Mouse (Mus musculus): ENCODE results near the gene Fam207a. TPM values are rescaled to one million over a fixed set of nuclear protein-coding genes. Genes with fewer than 3 reads are reported as not detected.

Gene Fam207a
- total and polyA plus RNA-seq, 3 experiments = 8.2 to 10.4 (median 10.3) TPM

GRCm38 (mm10) chr10:77440841-77441755 is 74.5 kb downstream of the Fam207a start:
- Histone ChIP-seq H3K9ac (ENCODE audit: low read depth, low read length) (no peak overlapping the region; the same call in 1 of the 2 replicates), H3K4me1 (ENCODE audit: control insufficient read depth, insufficient read depth, low read length) (peaks cover 6% of the 10 kb centered on the region), H3K4me3 (no peak overlapping the region), H3K27ac (peak overlapping the region; percentile 84), H3K36me3 (ENCODE audit: control insufficient read depth, insufficient read depth, low read length) (no peaks in the 10 kb centered on the region; the same call in 1 of the 2 replicates), H3K79me2 (replicated peaks; ENCODE audit: control insufficient read depth, insufficient read depth, low read length) (no peaks in the 10 kb centered on the region), H3K27me3 (ENCODE audit: control insufficient read depth, insufficient read depth, low read length) (no peaks in the 10 kb centered on the region)
- intact Hi-C loops (cut with DNase I) = loop anchor here (2.0 kb wide), 1 partner anchor 68 kb away; no protein-coding TSS in a partner anchor
- WGBS = 29% methylated on average over 19 of the region's 19 CpGs
- TF ChIP-seq CTCF (IDR thresholded peaks at IDR 0.05) (peak; percentile 31), EP300 (IDR thresholded peaks at IDR 0.05; ENCODE audit: insufficient read depth, low read depth, low read length) (peak; percentile 100), POLR2A (IDR thresholded peaks at IDR 0.05; ENCODE audit: insufficient read depth, low read depth, low read length) (peak; percentile 21; the same call in 1 of the 2 replicates)
- peak; percentile 76 to 83 for DNase-seq

- intact Hi-C loops (cut with DNase I) = loop anchor here (2.0 kb wide), 1 partner anchor 69 kb away; no protein-coding TSS in a partner anchor
- H3K36me3 ChIP-seq (ENCODE audit: control insufficient read depth, insufficient read depth, low read length) = no peaks in the 10 kb centered on the region; the same call in 1 of the 2 replicates
- no peak overlapping the region for H3K4me3 ChIP-seq
- TF ChIP-seq EP300 (IDR thresholded peaks at IDR 0.05; ENCODE audit: insufficient read depth, low read depth, low read length) = no peak
- TF ChIP-seq CTCF (IDR thresholded peaks at IDR 0.05) = no peak
- no peak for TF ChIP-seq POLR2A (IDR thresholded peaks at IDR 0.05; ENCODE audit: insufficient read depth, low read depth, low read length)
- peaks cover 11% of the 10 kb centered on the region for H3K4me1 ChIP-seq (ENCODE audit: control insufficient read depth, insufficient read depth, low read length)
- H3K9ac ChIP-seq (ENCODE audit: low read depth, low read length) = no peak overlapping the region
- WGBS = 44% methylated on average over 6 of the region's 6 CpGs
- no peaks in the 10 kb centered on the region for H3K79me2 ChIP-seq (replicated peaks; ENCODE audit: control insufficient read depth, insufficient read depth, low read length)
- peak overlapping the region; percentile 84 for H3K27ac ChIP-seq
- peak; percentile 30 to 41 for DNase-seq
- no peaks in the 10 kb centered on the region for H3K27me3 ChIP-seq (ENCODE audit: control insufficient read depth, insufficient read depth, low read length)
Measured at GRCm38 (mm10) chr10:77440286-77440685, 75.3 kb downstream of the Fam207a start.

- TF ChIP-seq CTCF (IDR thresholded peaks at IDR 0.05) = no peak
- no peak for TF ChIP-seq EP300 (IDR thresholded peaks at IDR 0.05; ENCODE audit: insufficient read depth, low read depth, low read length)
- no peak for TF ChIP-seq POLR2A (IDR thresholded peaks at IDR 0.05; ENCODE audit: insufficient read depth, low read depth, low read length)
- WGBS = 93% methylated on average over 3 of the region's 3 CpGs
- Histone ChIP-seq H3K4me3 (no peak overlapping the region), H3K27me3 (ENCODE audit: control insufficient read depth, insufficient read depth, low read length) (no peaks in the 10 kb centered on the region), H3K36me3 (ENCODE audit: control insufficient read depth, insufficient read depth, low read length) (no peaks in the 10 kb centered on the region; the same call in 1 of the 2 replicates), H3K4me1 (ENCODE audit: control insufficient read depth, insufficient read depth, low read length) (peaks cover 16% of the 10 kb centered on the region), H3K79me2 (replicated peaks; ENCODE audit: control insufficient read depth, insufficient read depth, low read length) (no peaks in the 10 kb centered on the region), H3K27ac (no peak overlapping the region), H3K9ac (ENCODE audit: low read depth, low read length) (no peak overlapping the region)
- intact Hi-C loops (cut with DNase I) = no loop called here
- DNase-seq = no peak
Measured at GRCm38 (mm10) chr10:77439026-77439425, 76.6 kb downstream of the Fam207a start.

- intact Hi-C loops (cut with DNase I) = no loop called here
- Histone ChIP-seq H3K27ac (no peak overlapping the region), H3K4me1 (ENCODE audit: control insufficient read depth, insufficient read depth, low read length) (peaks cover 23% of the 10 kb centered on the region), H3K79me2 (replicated peaks; ENCODE audit: control insufficient read depth, insufficient read depth, low read length) (no peaks in the 10 kb centered on the region), H3K36me3 (ENCODE audit: control insufficient read depth, insufficient read depth, low read length) (no peaks in the 10 kb centered on the region; the same call in 1 of the 2 replicates), H3K27me3 (ENCODE audit: control insufficient read depth, insufficient read depth, low read length) (no peaks in the 10 kb centered on the region), H3K9ac (ENCODE audit: low read depth, low read length) (no peak overlapping the region), H3K4me3 (no peak overlapping the region)
- TF ChIP-seq CTCF (IDR thresholded peaks at IDR 0.05) (no peak), POLR2A (IDR thresholded peaks at IDR 0.05; ENCODE audit: insufficient read depth, low read depth, low read length) (no peak), EP300 (IDR thresholded peaks at IDR 0.05; ENCODE audit: insufficient read depth, low read depth, low read length) (no peak)
- DNase-seq = no peak
- WGBS = 56% methylated on average over 1 of the region's 1 CpGs
Measured at GRCm38 (mm10) chr10:77438021-77438420, 77.6 kb downstream of the Fam207a start.

Other genes starting within 250 kb of the Fam207a start
- gene Adarb1, start 97.5 kb downstream of the Fam207a start, total RNA-seq (2021) = 10 to 100 TPM; 17.1 to 17.2 TPM
- gene Adarb1, start 97.5 kb downstream of the Fam207a start, polyA plus RNA-seq (2012; rRNA removed) = 11.4 and 17.2 TPM in 2 replicates
- 10 to 100 TPM in 1 of 2 experiments, 1 to 10 TPM in 1; 7.1 to 11.2 TPM for gene Itgb2, start 14.5 kb upstream of the Fam207a start, total RNA-seq (2021)
- gene Itgb2, start 14.5 kb upstream of the Fam207a start, polyA plus RNA-seq (2012; rRNA removed) = 6.0 and 11.6 TPM in 2 replicates
- gene Pttg1ip, start 65.9 kb upstream of the Fam207a start, total RNA-seq (2021) = 100 to 1,000 TPM; 131 to 132 TPM
- gene Pttg1ip, start 65.9 kb upstream of the Fam207a start, polyA plus RNA-seq (2012; rRNA removed) = 119 and 168 TPM in 2 replicates
- 10 to 100 TPM; 66.4 to 67.8 TPM for gene Sumo3, start 90.3 kb upstream of the Fam207a start, total RNA-seq (2021)
- gene Sumo3, start 90.3 kb upstream of the Fam207a start, polyA plus RNA-seq (2012; rRNA removed) = 122 and 167 TPM in 2 replicates
- 10 to 100 TPM; 15.5 to 15.8 TPM for gene Gm49325, start 90.4 kb upstream of the Fam207a start, total RNA-seq (2021)
- not detected in 2 replicates for gene Gm49325, start 90.4 kb upstream of the Fam207a start, polyA plus RNA-seq (2012; rRNA removed)
- gene Ube2g2, start 106.5 kb upstream of the Fam207a start, total RNA-seq (2021) = 10 to 100 TPM; 74.6 to 80.9 TPM
- 53.5 and 69.7 TPM in 2 replicates for gene Ube2g2, start 106.5 kb upstream of the Fam207a start, polyA plus RNA-seq (2012; rRNA removed)
- gene Tspear, start 170.8 kb upstream of the Fam207a start, total RNA-seq (2021) = not detected
- gene Tspear, start 170.8 kb upstream of the Fam207a start, polyA plus RNA-seq (2012; rRNA removed) = not detected in 2 replicates
- not detected for gene Gm19402, start 175.0 kb upstream of the Fam207a start, total RNA-seq (2021)
- not detected in 2 replicates for gene Gm19402, start 175.0 kb upstream of the Fam207a start, polyA plus RNA-seq (2012; rRNA removed)
- gene Gm9508, start 181.4 kb upstream of the Fam207a start, total RNA-seq (2021) = not detected
- not detected in 2 replicates for gene Gm9508, start 181.4 kb upstream of the Fam207a start, polyA plus RNA-seq (2012; rRNA removed)
- gene Gm10272, start 190.8 kb upstream of the Fam207a start, total RNA-seq (2021) = not detected
- gene Gm10272, start 190.8 kb upstream of the Fam207a start, polyA plus RNA-seq (2012; rRNA removed) = not detected in 2 replicates
- gene Gm10024, start 195.7 kb upstream of the Fam207a start, total RNA-seq (2021) = not detected
- gene Gm10024, start 195.7 kb upstream of the Fam207a start, polyA plus RNA-seq (2012; rRNA removed) = not detected in 2 replicates
- not detected for gene Gm10142, start 200.0 kb upstream of the Fam207a start, total RNA-seq (2021)
- gene Gm10142, start 200.0 kb upstream of the Fam207a start, polyA plus RNA-seq (2012; rRNA removed) = not detected in 2 replicates
- gene Krtap12-1, start 204.8 kb upstream of the Fam207a start, total RNA-seq (2021) = not detected
- not detected in 2 replicates for gene Krtap12-1, start 204.8 kb upstream of the Fam207a start, polyA plus RNA-seq (2012; rRNA removed)
- gene Gm10100, start 210.7 kb upstream of the Fam207a start, total RNA-seq (2021) = not detected
- gene Gm10100, start 210.7 kb upstream of the Fam207a start, polyA plus RNA-seq (2012; rRNA removed) = not detected in 2 replicates
- gene Gm18596, start 226.9 kb upstream of the Fam207a start, total RNA-seq (2021) = not detected
- gene Gm18596, start 226.9 kb upstream of the Fam207a start, polyA plus RNA-seq (2012; rRNA removed) = not detected in 2 replicates
- not detected for gene Gm9736, start 235.6 kb upstream of the Fam207a start, total RNA-seq (2021)
- gene Gm9736, start 235.6 kb upstream of the Fam207a start, polyA plus RNA-seq (2012; rRNA removed) = not detected in 2 replicates
- gene Gm3233, start 243.9 kb upstream of the Fam207a start, total RNA-seq (2021) = not detected
- gene Gm3233, start 243.9 kb upstream of the Fam207a start, polyA plus RNA-seq (2012; rRNA removed) = not detected in 2 replicates

Measured in heart, adult 2 months (tissue).